Mouse (Mus musculus) midbrain, embryonic 14.5 days (tissue): ENCODE data around the gene Olfr1342. TPM values are rescaled to one million over a fixed set of nuclear protein-coding genes. Genes with fewer than 3 reads are reported as not detected.

Source experiments
- ATAC-seq: fragments of 200-750 bp; cut with Nextera tagmentation; 2 replicates; pipeline ENCODE4 v1.8.0; 2017; ENCODE audit warnings: moderate number of reproducible peaks, moderate library complexity; ENCODE audit not compliant: low FRiP score, low TSS enrichment
- DNase-seq: peaks from one replicate; pipeline ENCODE4 v3.0.0-alpha.2; 2015
- H3K27ac ChIP-seq: fragments of 300-500 bp; sonication (generic); replicated peaks from 2 replicates; pipeline ENCODE4 v1.5.1; 2014; ENCODE audit warnings: mild to moderate bottlenecking, low read depth, low read length, moderate library complexity
- H3K27me3 ChIP-seq: fragments of 300-500 bp; sonication (generic); 2 replicates; pipeline ENCODE4 v1.6.1; 2014; ENCODE audit warnings: low read length, control low read depth, mixed read lengths; ENCODE audit not compliant: control insufficient read depth, insufficient read depth
- H3K36me3 ChIP-seq: fragments of 300-500 bp; sonication (generic); 2 replicates; pipeline ENCODE4 v1.6.1; 2014; ENCODE audit warnings: low read length, control low read depth; ENCODE audit not compliant: control insufficient read depth, insufficient read depth
- H3K4me1 ChIP-seq: fragments of 300-500 bp; sonication (generic); 2 replicates; pipeline ENCODE4 v1.6.1; 2014; ENCODE audit warnings: mild to moderate bottlenecking, antibody characterized with exemption, low read length, control low read depth; ENCODE audit not compliant: control insufficient read depth, insufficient read depth
- H3K4me2 ChIP-seq: fragments of 300-500 bp; sonication (generic); 2 replicates; pipeline ENCODE4 v1.6.1; 2014; ENCODE audit warnings: mild to moderate bottlenecking, low read length, moderate library complexity
- H3K4me3 ChIP-seq: fragments of 300-500 bp; sonication (generic); replicated peaks from 2 replicates; pipeline ENCODE4 v1.5.1; 2014; ENCODE audit warnings: low read depth, low read length
- H3K9ac ChIP-seq: fragments of 300-500 bp; sonication (generic); replicated peaks from 2 replicates; pipeline ENCODE4 v1.6.1; 2014; ENCODE audit warnings: mild to moderate bottlenecking, low read length, moderate library complexity
- H3K9me3 ChIP-seq: fragments of 300-500 bp; sonication (generic); 2 replicates; pipeline ENCODE4 v1.6.1; 2016; ENCODE audit warnings: low read length, control low read depth, mixed read lengths; ENCODE audit not compliant: control insufficient read depth
- WGBS: fragments of 180-500 bp; shearing (Covaris S2); extraction: QIAGEN DNeasy Blood & Tissue Kit; methylation state at CpG from one replicate; pipeline ENCODE4 v1.1.7; 2014; 5-methylcytosine and 5-hydroxymethylcytosine counted together
- polyA plus RNA-seq: library from polyadenylated mRNA; unstranded; fragments of >200 nt; fragmentation: Nextera tagmentation; extraction: Ambion mirVana; gene quantifications from 2 replicates; pipeline ENCODE4 v1.2.1, GENCODE M21; 2014

Gene Olfr1342
- polyA plus RNA-seq = not detected in 2 replicates

DNA sequence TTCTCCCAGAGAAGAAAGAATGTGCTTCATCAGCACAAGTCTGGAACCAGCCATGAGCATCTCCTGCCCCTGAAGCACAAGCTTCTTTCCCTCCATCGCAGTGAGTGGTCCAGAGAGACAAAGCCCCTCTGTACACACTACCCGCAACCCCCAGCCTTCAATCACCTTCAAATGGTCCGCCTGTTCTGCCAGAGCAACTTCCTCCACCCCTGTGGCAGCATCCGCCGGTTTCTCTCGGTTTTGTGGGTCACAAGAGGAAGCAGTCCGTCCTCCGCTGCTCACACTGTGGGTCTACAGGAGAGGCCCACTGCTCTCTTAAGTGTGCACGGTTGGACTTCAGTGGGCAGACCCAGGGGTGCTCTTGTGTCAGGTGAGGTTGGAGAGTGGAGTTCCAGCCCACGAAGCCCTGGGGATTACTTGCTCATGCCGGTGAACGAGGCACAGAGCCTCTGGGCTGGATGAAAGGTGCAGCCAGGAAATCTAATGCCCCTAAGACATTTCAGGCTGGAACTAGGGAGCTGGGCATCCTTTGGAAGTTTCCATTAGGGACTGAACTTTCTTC lies at the start of gene Olfr1342:
Gene Olfr1342 (minus strand): TSS at position 345 of the 562 bp plus-strand sequence.
- no peak for DNase-seq
- no peaks in the 10 kb centered on the region for H3K9me3 ChIP-seq
- WGBS = 53% methylated on average over 12 of the region's 12 CpGs
- H3K4me3 ChIP-seq = no peak within 1 kb of the TSS
- H3K36me3 ChIP-seq = no peaks in the 10 kb centered on the region
- ATAC-seq = no peak
- no peak within 1 kb of the TSS for H3K4me2 ChIP-seq
- H3K4me1 ChIP-seq = no peaks in the 10 kb centered on the region
- H3K27me3 ChIP-seq = no peaks in the 10 kb centered on the region
- no peak within 1 kb of the TSS for H3K27ac ChIP-seq
- H3K9ac ChIP-seq = no peak within 1 kb of the TSS

- Histone ChIP-seq H3K36me3 (no peaks in the 10 kb centered on the region), H3K9me3 (0 out of 2 replicates have a peak, but pooled peaks cover 5% of the 10 kb centered on the region), H3K4me2 (peak overlapping the region; percentile 19), H3K4me3 (no peak overlapping the region), H3K4me1 (no peaks in the 10 kb centered on the region), H3K27ac (no peak overlapping the region), H3K27me3 (no peaks in the 10 kb centered on the region), H3K9ac (no peak overlapping the region)
- DNase-seq = peak; percentile 12
- ATAC-seq = no peak
- 2% methylated on average over 16 of the region's 16 CpGs for WGBS
These were observed 49.3 kb upstream of the Olfr1342 start for GRCm38 (mm10) chr4:118741881-118742280.

DNA sequence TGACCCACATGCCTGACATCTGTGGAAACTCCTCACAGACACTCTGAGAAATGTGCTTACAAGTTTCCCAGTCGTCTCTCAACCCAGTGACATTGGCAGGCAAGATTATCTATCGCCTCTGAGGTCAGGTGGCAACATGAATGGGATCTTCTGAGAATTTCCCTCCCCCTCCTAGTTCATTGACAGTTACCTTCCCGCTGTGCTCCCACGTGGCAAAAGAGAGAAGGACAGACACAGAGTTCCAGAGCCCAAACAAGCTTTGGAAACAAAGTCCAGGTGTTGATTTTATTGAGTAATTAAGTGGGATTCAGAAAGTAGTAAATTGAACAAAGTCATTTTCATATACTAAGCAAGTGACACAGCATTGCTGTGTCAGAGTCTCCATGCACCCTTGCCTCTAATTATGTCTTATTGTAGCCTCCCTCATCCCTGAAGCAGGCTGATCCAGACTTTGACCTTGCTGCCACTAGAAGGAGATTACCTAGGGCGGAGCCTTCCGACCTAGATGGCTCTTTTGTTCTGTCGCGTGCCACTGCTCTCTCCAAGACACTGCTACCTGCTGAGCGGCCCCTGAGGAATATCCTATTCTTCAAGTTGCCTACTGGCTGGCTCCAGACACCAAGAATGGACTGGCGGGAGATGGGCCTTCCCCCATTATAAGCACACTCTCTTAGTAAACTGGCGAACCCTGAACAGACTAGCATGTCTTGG lies 48.6 kb upstream of the Olfr1342 start:
- DNase-seq = peak; percentile 0

GRCm38 (mm10) chr4:118739574-118739973 lies 47.0 kb upstream of the Olfr1342 start:
- Histone ChIP-seq H3K4me1 (no peaks in the 10 kb centered on the region), H3K9me3 (no peaks in the 10 kb centered on the region)
- WGBS = 52% methylated on average over 3 of the region's 3 CpGs

More for the DNA sequence above, 48.6 kb upstream of the Olfr1342 start:
- Histone ChIP-seq H3K9ac (no peak overlapping the region), H3K36me3 (no peaks in the 10 kb centered on the region), H3K27ac (no peak overlapping the region), H3K27me3 (no peaks in the 10 kb centered on the region), H3K4me1 (no peaks in the 10 kb centered on the region), H3K4me2 (peak overlapping the region; percentile 19), H3K9me3 (0 out of 2 replicates have a peak, but pooled peaks cover 1% of the 10 kb centered on the region), H3K4me3 (no peak overlapping the region)
- ATAC-seq = no peak
- WGBS = 4% methylated on average over 11 of the region's 11 CpGs

DNA sequence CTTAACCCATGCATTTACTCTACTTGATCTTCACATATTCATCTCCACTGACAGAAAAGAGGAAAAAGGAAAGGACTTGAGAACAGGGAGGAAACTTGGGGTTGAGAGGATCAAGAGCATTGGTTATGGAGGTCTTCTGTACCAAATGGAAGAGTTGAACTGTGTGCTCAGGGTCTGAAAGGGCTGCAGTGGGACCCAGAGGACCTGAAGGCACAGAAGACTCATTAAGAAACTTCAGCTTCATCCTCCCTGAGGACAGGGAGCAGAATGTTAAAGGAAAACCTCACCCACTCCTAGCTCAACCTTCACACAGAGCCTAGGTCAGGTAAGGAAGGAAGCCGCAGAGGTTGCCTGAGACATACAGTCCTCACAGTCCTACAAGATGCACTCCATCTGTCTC lies 39.3 kb upstream of the Olfr1342 start, which contains the start of gene Olfr1339:
Gene Olfr1339 (plus strand): TSS at position 301 of the 400 bp plus-strand sequence.
- Histone ChIP-seq H3K9me3 (no peaks in the 10 kb centered on the region), H3K4me2 (no peak within 1 kb of the TSS), H3K4me1 (no peaks in the 10 kb centered on the region), H3K27me3 (no peaks in the 10 kb centered on the region), H3K36me3 (no peaks in the 10 kb centered on the region), H3K9ac (no peak within 1 kb of the TSS), H3K4me3 (no peak within 1 kb of the TSS), H3K27ac (no peak within 1 kb of the TSS)
- ATAC-seq (no peak), DNase-seq (no peak)
- 100% methylated on average over 1 of the region's 1 CpGs for WGBS

More at GRCm38 (mm10) chr4:118739574-118739973, 47.0 kb upstream of the Olfr1342 start:
- Histone ChIP-seq H3K4me3 (no peak overlapping the region), H3K27ac (no peak overlapping the region), H3K9ac (no peak overlapping the region), H3K4me2 (no peak overlapping the region), H3K36me3 (no peaks in the 10 kb centered on the region), H3K27me3 (no peaks in the 10 kb centered on the region)
- DNase-seq (no peak), ATAC-seq (no peak)

DNA sequence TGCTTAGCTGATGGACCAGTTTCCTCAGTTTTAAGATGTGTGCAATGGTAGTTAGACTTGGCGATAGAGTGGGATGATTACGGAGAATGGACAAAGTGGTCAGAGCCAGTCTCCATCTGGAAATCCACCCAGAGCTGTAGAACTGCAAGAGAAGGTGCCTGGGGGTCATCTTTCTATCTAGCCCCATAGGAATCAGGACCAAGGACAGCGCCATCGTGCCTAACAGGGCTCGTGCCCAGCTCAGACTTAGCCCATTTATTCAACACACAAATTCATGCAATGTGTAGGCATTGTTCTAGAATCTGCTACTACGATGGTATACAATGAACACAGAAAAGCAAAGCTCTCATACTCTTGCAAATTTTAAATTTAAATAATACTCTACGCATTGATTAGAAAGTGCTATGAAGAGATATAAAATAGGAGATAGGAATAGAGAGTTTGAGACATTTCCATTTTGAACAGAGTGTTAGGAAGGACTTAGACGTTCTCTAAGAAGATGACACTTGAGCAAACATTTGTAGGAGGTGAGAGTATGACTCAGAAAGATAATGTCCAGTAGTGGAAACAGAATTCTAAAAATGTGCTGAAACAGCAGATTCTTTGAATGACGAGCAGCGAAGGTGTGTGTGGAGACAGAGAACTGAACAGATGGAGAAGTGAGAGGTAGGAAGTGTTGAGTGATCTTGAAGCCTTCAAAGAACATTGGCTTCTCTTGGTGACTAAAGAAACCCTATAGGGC lies 29.4 kb upstream of the Olfr1342 start:
- peak; percentile 5 for DNase-seq
- no peak for ATAC-seq
- WGBS = 55% methylated on average over 10 of the region's 10 CpGs
- Histone ChIP-seq H3K4me3 (no peak overlapping the region), H3K27ac (no peak overlapping the region), H3K36me3 (no peaks in the 10 kb centered on the region), H3K4me2 (no peak overlapping the region), H3K9me3 (no peaks in the 10 kb centered on the region), H3K27me3 (no peaks in the 10 kb centered on the region), H3K9ac (no peak overlapping the region), H3K4me1 (no peaks in the 10 kb centered on the region)

DNA sequence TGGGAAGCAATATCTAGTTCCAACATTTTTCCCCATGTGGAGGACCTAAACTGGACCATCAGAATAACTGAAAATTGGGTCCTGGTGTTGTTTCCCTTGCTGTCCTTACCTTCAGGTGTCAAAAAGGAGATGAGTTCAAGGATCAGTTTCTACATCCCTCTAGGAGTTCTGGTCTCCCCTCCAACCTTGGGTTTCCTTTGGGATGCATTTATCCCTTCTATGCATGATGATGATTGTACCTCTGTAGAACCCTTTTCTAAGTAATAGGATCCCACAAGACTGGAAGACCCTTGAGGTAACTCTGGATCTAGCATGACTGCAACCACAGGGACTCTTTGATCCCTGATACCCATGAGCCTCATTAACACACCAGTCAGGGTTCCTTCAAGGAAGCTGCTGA lies 27.3 kb upstream of the Olfr1342 start, which contains the start of gene Olfr1340:
Gene Olfr1340 (plus strand): TSS at position 301 of the 400 bp plus-strand sequence.
- no peaks in the 10 kb centered on the region for H3K9me3 ChIP-seq
- no peaks in the 10 kb centered on the region for H3K36me3 ChIP-seq
- no peak for DNase-seq
- no peak within 1 kb of the TSS for H3K27ac ChIP-seq
- no peaks in the 10 kb centered on the region for H3K27me3 ChIP-seq
- no peak within 1 kb of the TSS for H3K4me2 ChIP-seq
- H3K4me3 ChIP-seq = no peak within 1 kb of the TSS
- no peaks in the 10 kb centered on the region for H3K4me1 ChIP-seq
- ATAC-seq = no peak
- H3K9ac ChIP-seq = no peak within 1 kb of the TSS

DNA sequence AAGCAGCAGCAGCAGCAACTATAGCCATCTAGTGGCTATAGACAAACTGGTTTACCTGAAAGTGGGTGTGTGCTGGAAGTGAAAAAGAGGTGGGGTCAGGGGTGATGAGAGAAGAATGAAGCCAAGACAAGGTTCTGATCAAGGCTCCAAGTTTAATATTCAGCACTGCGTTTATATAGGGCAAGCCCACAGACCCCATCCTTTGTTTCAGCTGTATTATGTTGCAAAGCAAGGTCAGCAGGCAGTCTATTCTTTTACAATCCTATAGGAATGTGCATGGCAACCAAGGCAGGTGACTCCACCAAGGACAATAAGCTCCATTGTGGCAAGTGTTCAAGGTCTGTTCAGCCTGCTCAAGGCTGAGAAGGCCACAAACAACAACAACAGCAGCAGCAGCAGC lies 19.1 kb upstream of the Olfr1342 start:
- WGBS = 15% methylated on average over 1 of the region's 1 CpGs
- Histone ChIP-seq H3K4me2 (no peak overlapping the region), H3K36me3 (no peaks in the 10 kb centered on the region), H3K4me1 (no peaks in the 10 kb centered on the region), H3K4me3 (no peak overlapping the region), H3K27me3 (no peaks in the 10 kb centered on the region), H3K9me3 (no peaks in the 10 kb centered on the region), H3K27ac (no peak overlapping the region), H3K9ac (no peak overlapping the region)
- DNase-seq (no peak), ATAC-seq (no peak)
